Mouse (Mus musculus) urinary bladder, postnatal 4 days (tissue): ENCODE measurements around the gene Alpl.

Experiments used
- DNase-seq, 2 experiments: peaks; one replicate each; pipeline ENCODE4 v3.0.0; 2021 to 2022; ENCODE audit warnings: low spot score in 2 of 2

Alpl gene

DNA sequence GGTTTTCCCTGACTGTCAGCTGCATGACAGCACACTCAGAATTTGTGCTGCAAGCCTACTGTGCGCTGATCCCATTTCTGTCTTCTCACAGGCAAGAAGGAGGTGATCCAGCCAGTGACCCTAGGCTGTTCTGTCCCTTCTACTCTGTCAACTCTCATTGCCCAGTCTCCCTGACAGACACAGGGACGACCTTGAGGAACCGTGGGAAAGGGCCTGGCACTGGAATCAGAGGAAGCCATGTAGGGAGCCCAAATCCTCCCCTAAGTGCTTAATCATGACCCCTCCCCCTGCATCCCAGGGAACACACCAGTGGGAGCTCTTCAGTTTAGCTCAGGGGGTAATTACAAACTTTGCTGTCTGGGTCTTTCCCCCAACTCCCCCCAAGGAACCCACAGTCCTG lies 58.4 kb downstream of the Alpl start:
- DNase-seq = no peak

- no peak for DNase-seq
Observed at GRCm38 (mm10) chr4:137736220-137736701, 59.9 kb downstream of the Alpl start.

DNA sequence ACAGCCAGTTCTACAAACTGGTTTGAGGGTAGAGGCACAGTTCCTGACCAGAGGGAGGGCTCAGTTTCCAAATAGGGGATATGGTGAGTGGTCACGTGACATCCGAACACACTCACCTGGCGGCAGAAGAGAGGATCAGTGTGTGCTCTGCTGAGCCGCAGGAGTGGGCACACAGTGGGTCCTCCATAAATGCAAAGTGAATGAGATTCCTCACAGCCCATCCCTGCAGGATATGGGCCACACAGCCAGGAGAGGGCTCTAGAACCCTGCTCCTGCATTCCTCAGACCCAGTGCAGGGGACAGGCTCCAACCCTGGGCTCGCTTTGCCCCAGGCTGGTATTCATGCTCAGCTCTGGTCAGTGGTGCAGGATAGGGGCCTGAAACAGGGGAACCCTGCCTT lies 62.7 kb downstream of the Alpl start:
- DNase-seq = no peak

- DNase-seq = no peak
Observed at GRCm38 (mm10) chr4:137732962-137733361, 63.2 kb downstream of the Alpl start.

DNA sequence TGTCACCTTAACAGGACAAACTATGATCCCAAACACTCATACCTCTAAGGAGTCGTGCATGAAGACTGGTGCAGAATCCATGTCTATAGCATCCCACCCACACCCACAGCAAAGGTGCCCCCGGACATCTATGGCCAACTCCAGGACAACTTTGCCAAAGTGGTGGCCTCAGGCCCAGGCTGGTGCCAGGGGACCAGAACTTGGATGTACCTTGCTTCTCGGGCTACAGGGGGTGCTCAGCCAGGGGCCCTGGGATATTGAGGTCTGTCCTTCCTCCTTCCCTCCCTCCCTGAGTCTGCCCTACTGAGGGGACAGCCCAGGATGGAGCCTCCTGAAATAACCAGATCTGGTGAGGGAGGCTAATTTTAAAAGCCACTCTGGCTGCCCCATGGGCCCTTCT lies 63.8 kb downstream of the Alpl start:
- no peak for DNase-seq

DNA sequence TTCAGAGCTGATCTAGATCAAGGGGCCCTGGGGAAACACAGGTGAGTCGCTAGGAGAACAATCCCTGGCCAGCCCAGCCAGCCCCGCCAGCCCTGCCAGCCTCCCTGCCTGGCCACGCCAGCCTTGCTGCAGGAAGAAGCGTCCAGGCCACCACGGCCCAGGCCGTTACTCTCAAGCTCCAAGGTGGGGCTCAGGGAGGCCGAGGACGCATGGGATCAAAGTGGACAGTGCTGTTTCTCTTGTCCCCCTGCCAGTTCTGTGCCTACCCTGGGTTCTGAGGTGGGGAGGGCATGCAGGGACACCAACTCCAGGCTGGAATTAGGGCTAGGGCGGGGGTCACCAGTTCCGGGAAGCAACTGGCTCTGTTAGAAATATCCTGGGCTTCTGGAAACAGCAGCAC lies 64.3 kb downstream of the Alpl start:
- no peak for DNase-seq

- DNase-seq = no peak
Observed at GRCm38 (mm10) chr4:137730757-137731156, 65.4 kb downstream of the Alpl start.

GRCm38 (mm10) chr4:137730134-137730533 lies 66.0 kb downstream of the Alpl start:
- DNase-seq = peak; percentile 80 to 91

DNA sequence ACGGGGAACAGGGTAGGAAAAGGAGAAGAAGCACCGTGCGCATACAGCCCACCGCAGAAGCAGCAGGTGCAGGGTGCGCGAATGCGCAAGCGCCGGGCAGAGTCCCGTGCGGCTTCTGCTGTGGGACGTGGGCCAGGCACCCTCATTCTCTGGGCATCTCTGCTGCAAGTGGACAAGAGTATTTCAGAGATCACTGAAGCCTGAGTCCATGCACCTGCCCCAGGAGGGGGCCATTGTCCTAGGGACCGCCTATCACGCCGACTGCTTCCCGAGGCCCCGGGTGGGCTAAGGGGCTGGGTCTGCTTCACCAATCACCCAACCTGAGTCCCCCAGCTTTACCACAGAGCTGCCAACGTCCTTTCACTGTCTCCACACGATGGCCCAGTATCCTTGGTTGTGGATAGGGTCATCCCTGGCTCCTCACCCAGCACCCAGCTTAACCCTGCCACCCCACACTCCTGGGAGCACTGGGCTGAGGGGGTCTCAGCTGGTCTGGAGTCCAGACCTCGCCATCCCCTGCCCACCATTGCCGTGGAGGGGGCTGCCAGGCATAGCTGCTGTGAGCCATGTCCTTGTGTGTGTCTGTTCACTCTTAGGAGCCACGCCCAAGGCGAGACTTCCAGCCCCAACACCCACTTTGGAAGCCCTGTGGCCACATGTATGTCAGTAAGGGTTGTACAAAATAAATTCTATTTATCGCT lies 66.9 kb downstream of the Alpl start:
- DNase-seq = no peak

GRCm38 (mm10) chr4:137728399-137729154 lies 67.6 kb downstream of the Alpl start:
- no peak for DNase-seq

GRCm38 (mm10) chr4:137727506-137728187 lies 68.5 kb downstream of the Alpl start:
- no peak for DNase-seq

- DNase-seq = no peak
Observed at GRCm38 (mm10) chr4:137726739-137727505, 69.3 kb downstream of the Alpl start.

GRCm38 (mm10) chr4:137725541-137726145 lies 70.5 kb downstream of the Alpl start:
- DNase-seq = no peak

DNA sequence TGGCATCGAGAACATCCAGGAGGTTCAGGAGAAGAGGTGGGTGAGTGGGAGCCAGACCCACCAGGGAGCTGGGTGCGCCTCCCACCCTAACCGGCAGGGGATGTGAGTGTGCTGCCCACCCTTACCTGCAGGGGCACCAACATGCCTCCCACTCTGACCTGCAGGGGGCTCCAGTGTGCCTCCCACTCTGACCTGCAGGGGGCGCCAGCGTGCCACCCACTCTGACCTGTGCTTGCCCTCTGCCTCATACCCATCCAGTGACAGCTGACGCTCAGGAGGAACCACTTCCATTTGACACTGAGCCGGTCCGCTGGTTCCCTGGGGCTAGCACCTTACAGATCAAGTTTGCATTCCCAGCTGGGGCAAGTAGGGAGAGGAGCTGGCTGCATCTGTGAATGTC lies 71.4 kb downstream of the Alpl start:
- DNase-seq = no peak

GRCm38 (mm10) chr4:137724212-137724611 lies 72.0 kb downstream of the Alpl start:
- DNase-seq = no peak

DNA sequence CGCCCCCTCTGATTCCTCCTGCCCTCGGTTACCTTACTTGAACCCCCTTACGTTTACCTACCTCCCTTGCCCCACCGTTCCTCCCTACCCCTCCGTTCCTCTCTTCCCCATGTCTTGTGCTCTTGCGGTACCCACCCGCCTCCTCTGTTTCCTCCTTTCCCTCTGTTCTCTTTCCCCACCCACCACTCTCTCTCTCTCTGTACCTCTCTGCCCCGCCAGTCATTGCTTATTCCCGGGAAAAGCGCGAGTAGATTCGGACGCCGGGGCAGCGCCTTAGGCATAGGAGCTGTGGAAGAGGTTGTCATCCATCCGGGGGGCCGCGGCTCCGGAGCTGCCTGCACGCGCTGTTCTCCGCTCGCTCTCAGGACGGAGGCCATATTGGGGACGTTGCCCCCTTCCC lies 72.7 kb downstream of the Alpl start:
- no peak for DNase-seq

DNA sequence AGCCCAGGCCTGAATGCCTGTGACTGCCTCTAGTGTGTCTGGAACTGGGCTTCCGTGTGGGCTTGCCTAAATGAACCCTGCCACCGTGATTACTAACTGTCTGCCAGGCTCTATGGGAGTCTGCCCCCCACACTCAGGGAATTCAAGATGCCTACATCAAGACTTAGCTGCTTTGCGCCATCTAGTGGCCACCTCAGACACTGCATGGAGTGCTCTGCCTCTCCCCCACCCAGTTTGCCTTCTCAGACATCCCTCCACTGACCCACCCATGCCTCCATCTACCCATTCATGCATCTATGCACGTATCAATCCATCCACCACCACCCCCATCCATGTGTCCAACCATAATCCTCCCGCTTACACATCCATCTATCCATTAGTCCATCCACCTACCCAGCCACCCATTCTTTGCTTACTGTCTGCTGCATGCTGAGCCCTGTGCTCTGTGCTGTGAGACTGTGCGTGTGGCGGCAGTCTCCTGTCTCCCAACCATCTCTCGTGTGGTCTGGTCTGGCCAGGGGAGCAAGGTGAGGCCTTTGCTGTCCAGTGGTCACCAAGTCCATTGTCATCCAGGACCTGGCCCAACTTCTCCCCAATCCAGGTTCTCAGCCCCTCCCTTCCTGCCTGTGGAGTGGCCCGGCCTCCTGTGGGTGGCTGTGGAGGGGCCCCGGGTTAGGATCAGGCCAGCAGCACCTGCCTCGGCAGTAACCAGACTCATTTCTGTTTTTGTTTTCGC lies 73.3 kb downstream of the Alpl start:
- peak in 1 of 2 experiments; percentile 75 for DNase-seq

GRCm38 (mm10) chr4:137722230-137722629 lies 74.0 kb downstream of the Alpl start:
- no peak for DNase-seq

- DNase-seq = no peak
Observed at GRCm38 (mm10) chr4:137721563-137721962, 74.6 kb downstream of the Alpl start.

DNA sequence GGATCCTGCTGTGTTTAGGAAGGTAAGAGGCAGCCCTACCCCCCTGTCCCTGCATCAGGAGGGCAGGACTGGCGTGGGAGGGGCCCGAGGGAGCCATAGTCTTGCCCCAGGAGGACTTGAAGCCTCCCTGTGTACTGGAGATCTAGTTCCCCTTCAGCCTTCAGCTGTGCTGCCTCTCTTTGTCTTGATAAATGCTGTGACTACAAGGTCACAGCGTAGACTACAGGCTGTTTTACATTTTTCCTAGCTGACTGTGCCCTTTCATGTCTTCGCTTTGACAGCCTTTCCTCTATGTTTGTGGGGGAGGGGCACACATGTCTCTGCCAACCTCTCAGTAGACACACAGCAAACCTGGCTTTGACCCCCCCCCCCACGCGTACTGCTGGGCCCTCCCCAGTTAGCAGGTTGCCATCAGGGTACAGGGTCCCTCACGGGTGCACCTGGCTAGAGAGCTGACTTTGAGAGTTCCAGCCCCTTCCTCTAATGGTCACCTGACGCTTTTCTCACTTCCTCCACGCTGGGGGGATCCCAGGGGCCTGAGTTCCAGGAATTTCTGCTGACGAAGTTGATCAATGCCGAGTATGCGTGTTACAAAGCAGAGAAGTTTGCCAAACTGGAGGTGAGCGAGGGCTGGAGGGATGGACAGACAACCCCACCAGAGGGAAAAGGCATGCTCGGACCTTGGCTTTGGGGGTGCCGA lies 76.7 kb downstream of the Alpl start:
- DNase-seq = no peak
